Mouse (Mus musculus) adipocyte (in vitro differentiated cells): ENCODE measurements at regions not wholly inside any gene's neighbourhood (a gene's known extent, or its start where the extent isn't known, plus 50 kb on each side); places are given as distances from the start of the nearest gene placed in this dataset.
A peak's percentile ranks its signal among the peaks of the same experiment; 100 is the strongest.

Experiments used
- DNase-seq: peaks from one replicate; pipeline ENCODE4 v3.0.0-alpha.2; 2016; ENCODE audit warnings: low spot score

DNA sequence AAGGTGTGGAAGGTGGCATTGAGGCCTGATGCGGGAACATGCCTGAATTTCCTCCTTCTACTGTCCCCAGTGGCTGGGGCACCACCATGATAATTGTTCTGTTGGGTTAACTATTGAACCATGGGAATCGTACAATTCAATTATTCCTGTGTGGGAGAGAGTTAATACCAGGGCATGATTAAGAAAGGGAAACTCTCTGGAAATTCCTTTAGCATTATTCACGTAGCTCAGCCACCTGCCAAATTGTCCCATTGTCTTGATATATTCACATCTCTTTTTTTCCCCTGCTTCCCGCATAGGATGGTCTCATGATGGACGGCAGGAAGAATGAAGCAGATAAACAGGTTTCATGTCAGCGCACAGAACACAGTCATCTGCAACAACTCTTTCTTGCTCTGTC lies 69.6 kb upstream of the Gli2 start:
- DNase-seq: no peak

DNA sequence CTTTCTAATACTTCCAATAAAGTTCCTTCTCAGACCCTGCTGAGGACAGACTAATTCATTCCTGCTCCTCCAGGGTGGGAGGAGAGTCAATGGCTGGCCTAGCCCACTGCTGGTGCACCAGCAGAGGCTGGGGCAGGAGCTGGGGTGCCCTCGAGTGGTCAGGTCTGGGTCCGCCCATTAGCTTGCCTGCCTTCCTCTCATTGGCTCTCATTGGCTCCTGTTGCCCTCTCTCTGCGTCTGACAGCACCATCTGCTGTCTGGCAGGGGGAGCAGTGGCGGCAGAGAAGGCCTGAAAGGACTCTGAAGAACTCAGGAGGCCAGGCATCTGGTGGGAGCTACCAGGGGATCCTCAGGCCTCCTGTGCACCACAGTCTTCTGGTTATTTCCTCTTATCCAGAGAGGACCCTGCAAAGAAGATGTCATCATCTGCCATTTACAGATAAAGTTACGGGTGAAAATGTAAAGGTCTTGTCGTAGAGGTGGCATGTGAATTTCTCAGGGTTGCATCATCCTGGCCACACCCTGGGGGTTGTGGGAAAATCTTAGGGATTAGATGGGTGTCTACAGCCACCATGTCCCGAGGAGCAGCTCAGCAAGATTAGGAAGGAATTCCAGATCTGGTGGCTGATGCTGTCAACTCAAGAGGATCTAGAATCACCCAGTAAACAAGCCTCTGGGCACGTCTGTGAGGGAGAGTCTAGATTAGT lies 66.6 kb upstream of the Gli2 start:
- DNase-seq: peak; percentile 26

DNA sequence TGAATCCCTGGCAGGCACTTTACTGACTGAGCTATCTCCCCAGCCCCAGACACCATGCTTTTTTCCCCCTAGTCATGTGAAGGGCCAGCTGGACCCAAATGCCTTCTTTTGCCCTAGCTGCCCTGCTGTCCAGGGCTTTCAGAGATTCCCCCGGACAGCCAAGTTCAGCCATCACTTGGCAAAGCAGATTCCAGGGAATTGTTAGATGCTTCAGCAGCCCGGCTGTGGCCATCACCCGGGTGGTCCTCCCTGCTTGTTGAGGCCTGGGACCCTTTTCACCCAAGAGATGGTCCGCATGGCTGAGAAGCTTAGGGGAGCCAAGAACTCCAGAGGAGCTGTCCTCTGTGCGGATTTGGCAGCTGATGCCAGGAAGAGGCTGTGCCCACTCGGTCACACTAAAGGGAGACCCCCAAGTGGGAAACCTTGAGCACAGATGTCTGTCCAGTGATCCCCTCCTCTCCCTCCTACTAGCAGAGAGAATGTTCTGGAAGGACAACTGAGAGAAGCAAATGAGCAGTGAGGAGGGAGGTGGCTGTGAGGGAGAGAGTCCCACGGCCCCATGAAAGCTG lies 61.8 kb upstream of the Gli2 start:
- no peak for DNase-seq

DNA sequence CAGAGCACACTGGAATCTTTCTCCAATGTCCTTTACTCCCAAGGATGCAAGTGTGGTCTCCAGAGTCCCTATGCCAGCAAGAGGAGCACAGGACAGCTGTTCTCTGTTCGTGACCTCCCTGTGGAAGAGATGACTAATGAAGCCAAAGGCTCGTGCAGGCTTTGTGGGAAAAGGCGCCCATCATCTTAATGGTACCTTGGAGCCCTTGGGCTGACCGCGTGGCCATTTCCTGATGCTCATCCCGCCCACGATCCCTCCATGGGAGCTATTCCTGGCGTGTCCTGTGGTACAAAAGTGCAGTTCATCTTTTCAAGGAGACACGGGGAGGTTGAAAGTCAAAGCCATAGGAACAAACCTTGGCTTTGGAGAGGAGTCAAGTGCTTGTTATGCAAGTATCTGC lies 55.2 kb upstream of the Gli2 start:
- DNase-seq: no peak

DNA sequence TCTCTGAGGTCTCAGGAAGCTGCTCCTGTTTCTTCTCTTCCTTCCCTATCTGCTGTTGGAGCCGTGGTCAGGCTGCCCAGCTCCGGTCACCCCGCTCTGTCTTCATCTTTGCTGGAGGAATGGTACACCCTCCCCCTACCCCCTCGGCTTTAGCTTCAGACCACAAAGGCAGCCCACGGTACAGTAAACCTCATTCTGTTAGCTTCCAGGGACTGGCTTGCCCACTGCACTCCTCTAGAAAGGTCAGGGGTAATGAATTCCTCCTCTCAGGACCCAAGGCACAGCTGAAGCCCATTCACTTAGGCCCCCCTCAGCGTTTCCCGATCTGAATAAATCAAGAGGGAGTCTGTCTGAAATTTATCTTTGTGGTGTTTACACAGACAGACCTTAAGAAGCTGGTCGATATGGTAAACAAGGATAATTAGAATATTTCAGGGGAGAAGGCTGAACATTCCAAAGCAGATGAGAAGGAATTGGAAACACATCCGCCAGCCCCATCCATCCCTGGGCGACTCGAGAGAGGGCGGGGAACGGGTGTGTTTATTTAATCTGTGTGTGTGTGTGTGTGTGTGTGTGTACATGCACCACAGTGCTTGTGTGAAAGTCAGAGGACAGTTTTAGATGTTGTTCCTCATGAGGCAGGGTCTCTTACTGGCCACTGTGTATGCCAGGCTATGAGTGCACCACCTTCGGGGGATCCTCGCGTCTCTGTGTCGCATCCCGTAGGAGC lies 53.0 kb upstream of the Gli2 start:
- no peak for DNase-seq
